Mouse (Mus musculus): ENCODE measurements at regions not wholly inside any gene's neighbourhood (a gene's known extent, or its start where the extent isn't known, plus 50 kb on each side); places are given as distances from the start of the nearest gene placed in this dataset.

GRCm38 (mm10) chr7:36155576-36155975 lies 352.8 kb upstream of the Zfp507 start:
- no peak for TF ChIP-seq CTCF (IDR thresholded peaks at IDR 0.05; ENCODE audit: control insufficient read depth, insufficient read depth, insufficient read length)
- TF ChIP-seq MAX (IDR thresholded peaks at IDR 0.05), result no peak
- TF ChIP-seq MYOG (IDR thresholded peaks at IDR 0.05; ENCODE audit: control insufficient read depth, extremely low read depth, insufficient read length), result no peak
- TF ChIP-seq USF1 (IDR thresholded peaks at IDR 0.05; ENCODE audit: low read depth), result no peak
- TF ChIP-seq FOSL1 (IDR thresholded peaks at IDR 0.05; ENCODE audit: insufficient read depth, low read length, poor library complexity, severe bottlenecking), result no peak
